Mouse (Mus musculus): ENCODE data around the gene Atg9a. TPM values are rescaled to one million over a fixed set of nuclear protein-coding genes. Genes with fewer than 3 reads are reported as not detected.

Atg9a gene
- total and polyA plus RNA-seq, 3 experiments, result 7.8 to 26.1 TPM; not detected in 1

GRCm38 (mm10) chr1:75158990-75159389 is 33.0 kb downstream of the Atg9a start:
- Histone ChIP-seq H3K9ac (ENCODE audit: control insufficient read depth, low read depth, low read length, poor library complexity, severe bottlenecking) (0 out of 2 replicates have a peak overlapping the region, but pooled peaks have one; percentile 18), H3K79me2 (ENCODE audit: control insufficient read depth, insufficient read depth, low read length, poor library complexity) (no peaks in the 10 kb centered on the region), H3K4me3 (ENCODE audit: control insufficient read depth in 1 of 2, insufficient read depth in 1 of 2, low read depth in 2 of 2, low read length in 2 of 2) (peak overlapping the region in 1 of 2 experiments; percentile 38; a peak in 1 of 4 replicates), H3K9me3 (replicated peaks; ENCODE audit: insufficient read depth, low read length) (no peaks in the 10 kb centered on the region), H3K4me1 (ENCODE audit: control insufficient read depth in 1 of 2, insufficient read depth in 2 of 2, low read length in 2 of 2) (peaks cover 15 to 21% of the 10 kb centered on the region in 2 experiments), H3K27me3 (ENCODE audit: control insufficient read depth in 1 of 2, insufficient read depth in 2 of 2, low read length in 2 of 2) (no peaks in the 10 kb centered on the region), H3K27ac (ENCODE audit: control insufficient read depth, low read depth, low read length) (peak overlapping the region; percentile 55), H3K36me3 (ENCODE audit: control insufficient read depth in 1 of 2, insufficient read depth in 2 of 2, low read length in 2 of 2) (peaks cover 0 to 24% of the 10 kb centered on the region in 2 experiments; a peak in 2 of 4 replicates)
- peak; percentile 68 for DNase-seq (ENCODE audit: low read depth, low spot score)
- TF ChIP-seq GATA1 (IDR thresholded peaks at IDR 0.05; ENCODE audit: low read depth, low read length) (peak; percentile 68), BHLHE40 (IDR thresholded peaks at IDR 0.05; ENCODE audit: borderline replicate concordance, low read depth, low read length) (peak; percentile 40; the same call in 1 of the 2 replicates), SIN3A (IDR thresholded peaks at IDR 0.05; ENCODE audit: low read length) (peak; percentile 76; the same call in 1 of the 2 replicates), ETS1 (IDR thresholded peaks at IDR 0.05; ENCODE audit: low read depth, low read length) (peak; percentile 96), POLR2AphosphoS5 (IDR thresholded peaks at IDR 0.05; ENCODE audit: borderline replicate concordance, low read depth, low read length) (no peak), MAFK (IDR thresholded peaks at IDR 0.05; ENCODE audit: borderline replicate concordance, low read depth, low read length) (peak; percentile 28; the same call in 1 of the 2 replicates), EP300 (IDR thresholded peaks at IDR 0.05; ENCODE audit: low read depth in 1 of 2, low read length in 2 of 2) (peak; percentile 60 to 75), RCOR1 (IDR thresholded peaks at IDR 0.05; ENCODE audit: low read depth, low read length) (peak; percentile 43; the same call in 1 of the 2 replicates), CTCF (IDR thresholded peaks at IDR 0.05 in 2 of 3, conservative IDR thresholded peaks at IDR 0.05 in 1 of 3; ENCODE audit: control insufficient read depth in 1 of 3, insufficient read depth in 1 of 3, low read depth in 2 of 3, low read length in 3 of 3, poor library complexity in 1 of 3, severe bottlenecking in 1 of 3) (no peak), ZNF384 (IDR thresholded peaks at IDR 0.05; ENCODE audit: low read depth, low read length) (0 out of 2 replicates have a peak, but pooled peaks have one; percentile 36), ZKSCAN1 (IDR thresholded peaks at IDR 0.05; ENCODE audit: low read depth, low read length) (no peak), TCF12 (IDR thresholded peaks at IDR 0.05; ENCODE audit: low read depth, low read length) (0 out of 2 replicates have a peak, but pooled peaks have one; percentile 49), NRF1 (IDR thresholded peaks at IDR 0.05; ENCODE audit: insufficient read depth, low read depth, low read length, poor library complexity, severe bottlenecking) (no peak), MXI1 (IDR thresholded peaks at IDR 0.05; ENCODE audit: low read depth, low read length) (peak; percentile 42; the same call in 1 of the 2 replicates)

DNA sequence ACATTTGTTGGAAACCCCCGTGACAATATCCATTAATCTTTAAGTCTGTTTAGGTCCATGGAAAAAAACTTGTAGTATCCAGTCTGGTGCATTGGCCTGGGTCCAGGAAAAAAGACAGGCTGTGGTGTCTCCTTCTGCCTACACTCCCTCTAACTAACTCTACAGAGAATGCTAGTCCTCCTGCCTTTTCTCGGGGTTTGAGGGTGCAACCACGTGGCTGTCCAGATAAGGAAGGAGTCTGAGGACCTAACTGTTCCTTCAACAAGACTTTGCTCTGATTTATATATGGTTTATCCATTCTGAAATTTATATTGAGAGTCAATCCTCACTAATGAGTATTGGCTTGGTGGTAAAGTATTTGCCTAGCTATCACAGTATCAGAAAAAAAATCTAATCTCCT is 36.2 kb downstream of the Atg9a start:
- Histone ChIP-seq H3K36me3 (ENCODE audit: control insufficient read depth in 1 of 2, insufficient read depth in 2 of 2, low read length in 2 of 2) (peaks cover 0 to 22% of the 10 kb centered on the region in 2 experiments; a peak in 2 of 4 replicates), H3K4me3 (ENCODE audit: control insufficient read depth in 1 of 2, insufficient read depth in 1 of 2, low read depth in 2 of 2, low read length in 2 of 2) (no peak overlapping the region), H3K9me3 (replicated peaks; ENCODE audit: insufficient read depth, low read length) (no peaks in the 10 kb centered on the region), H3K27me3 (ENCODE audit: control insufficient read depth in 1 of 2, insufficient read depth in 2 of 2, low read length in 2 of 2) (no peaks in the 10 kb centered on the region), H3K4me1 (ENCODE audit: control insufficient read depth in 1 of 2, insufficient read depth in 2 of 2, low read length in 2 of 2) (peaks cover 15 to 21% of the 10 kb centered on the region in 2 experiments), H3K79me2 (ENCODE audit: control insufficient read depth, insufficient read depth, low read length, poor library complexity) (no peaks in the 10 kb centered on the region), H3K9ac (ENCODE audit: control insufficient read depth, low read depth, low read length, poor library complexity, severe bottlenecking) (no peak overlapping the region), H3K27ac (ENCODE audit: control insufficient read depth, low read depth, low read length) (no peak overlapping the region)
- DNase-seq (ENCODE audit: low read depth, low spot score), result peak; percentile 59
- TF ChIP-seq MAX (IDR thresholded peaks at IDR 0.05; ENCODE audit: low read length), result peak; percentile 80
- TF ChIP-seq ZMIZ1 (IDR thresholded peaks at IDR 0.05; ENCODE audit: low read depth, low read length), result no peak
- no peak for TF ChIP-seq CHD2 (IDR thresholded peaks at IDR 0.05; ENCODE audit: low read length)
- TF ChIP-seq GATA1 (IDR thresholded peaks at IDR 0.05; ENCODE audit: low read depth, low read length), result peak; percentile 58
- no peak for TF ChIP-seq ZKSCAN1 (IDR thresholded peaks at IDR 0.05; ENCODE audit: low read depth, low read length)
- TF ChIP-seq UBTF (IDR thresholded peaks at IDR 0.05; ENCODE audit: borderline replicate concordance, insufficient read depth, low read depth, low read length), result no peak
- TF ChIP-seq MAZ (IDR thresholded peaks at IDR 0.05; ENCODE audit: low read depth, low read length), result no peak
- TF ChIP-seq ELF1 (IDR thresholded peaks at IDR 0.05; ENCODE audit: low read depth, low read length), result no peak
- TF ChIP-seq MEF2A (IDR thresholded peaks at IDR 0.05; ENCODE audit: extremely low read depth, insufficient replicate concordance, low read depth, low read length, poor library complexity, severe bottlenecking), result no peak
- TF ChIP-seq NRF1 (IDR thresholded peaks at IDR 0.05; ENCODE audit: insufficient read depth, low read depth, low read length, poor library complexity, severe bottlenecking), result no peak
- peak; percentile 73 for TF ChIP-seq USF1 (IDR thresholded peaks at IDR 0.05; ENCODE audit: low read depth, low read length)
- peak; percentile 34; the same call in 1 of the 2 replicates for TF ChIP-seq TAL1 (IDR thresholded peaks at IDR 0.05; ENCODE audit: low read length)
- TF ChIP-seq CHD1 (IDR thresholded peaks at IDR 0.05; ENCODE audit: low read depth, low read length), result no peak
- TF ChIP-seq MYC (IDR thresholded peaks at IDR 0.05; ENCODE audit: low read depth, low read length), result peak; percentile 71
- no peak for TF ChIP-seq TCF12 (IDR thresholded peaks at IDR 0.05; ENCODE audit: low read depth, low read length)
- no peak for TF ChIP-seq E2F4 (IDR thresholded peaks at IDR 0.05; ENCODE audit: borderline replicate concordance, low read depth, low read length)
- no peak for TF ChIP-seq MXI1 (IDR thresholded peaks at IDR 0.05; ENCODE audit: low read depth, low read length)
